Mouse (Mus musculus) T-helper 17 cell (primary cell): ENCODE data around the gene Syvn1.

Experiments used
- in situ Hi-C, 2 experiments: fragments of 300-600 bp; cut with MboI, MseI; formaldehyde crosslinking; loops; 1 replicate in 1 of 2; 2 replicates in 1 of 2; pipeline ENCODE4 v1.15.1; 2025; ENCODE audit warnings: high pct_unique_total_duplicates in 2 of 2

Syvn1 gene

DNA sequence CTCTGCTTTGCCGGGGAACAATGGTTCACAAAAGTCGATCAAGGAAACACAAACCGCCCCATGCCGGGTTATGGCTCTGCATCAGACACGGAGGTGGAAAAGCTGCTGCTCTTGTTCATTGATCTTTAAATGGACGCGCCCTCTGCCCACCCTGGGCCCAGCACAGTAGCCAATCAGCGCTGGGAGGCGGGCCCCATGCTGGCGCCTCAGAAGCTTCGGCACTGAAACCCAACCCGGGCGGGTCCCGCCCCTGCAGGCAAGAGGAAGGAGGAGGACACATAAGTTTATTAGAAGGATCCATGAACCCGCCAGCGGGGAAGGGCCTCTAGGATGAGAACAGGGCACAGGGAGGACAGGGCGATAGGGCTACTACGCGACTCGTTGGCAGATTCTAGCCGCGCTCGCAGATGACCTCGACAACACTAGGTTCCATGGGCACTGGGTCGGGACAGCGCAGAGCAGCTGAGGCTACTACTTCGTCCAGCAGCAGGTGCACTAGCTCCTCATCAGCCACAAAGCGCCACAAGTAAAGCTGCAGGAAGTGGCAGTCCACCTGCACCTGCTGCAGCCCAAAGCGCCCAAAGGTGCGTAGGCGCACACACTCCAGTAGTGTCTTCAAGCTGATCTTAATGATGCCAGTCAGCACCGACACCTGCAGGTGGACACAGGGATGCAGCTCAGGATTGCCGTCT, 21.5 kb downstream of the Syvn1 start, which contains the start of gene Tm7sf2:
Tm7sf2 (minus strand) TSS at position 650 of the 692 bp plus-strand sequence.
- in situ Hi-C loops: no loop called here

DNA sequence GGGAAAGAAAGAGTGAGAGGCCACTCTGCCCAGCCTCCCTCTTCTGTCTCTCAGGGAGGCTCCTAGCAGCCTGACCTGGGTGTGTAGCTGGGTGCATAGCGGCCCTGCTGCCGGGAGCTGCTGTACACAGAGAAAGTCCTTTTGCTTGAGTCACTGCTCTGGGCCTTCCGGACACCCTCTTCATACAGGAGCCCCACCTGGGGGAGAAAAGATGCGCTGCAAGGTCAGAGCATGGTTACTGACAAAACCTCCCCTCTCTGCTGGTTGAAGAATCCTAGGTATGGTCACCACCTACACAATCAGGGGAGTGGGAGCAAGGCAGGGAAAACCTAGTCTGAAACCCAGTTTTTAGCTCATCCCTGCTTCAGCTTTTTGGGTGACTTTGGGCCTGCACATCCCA, 22.6 kb downstream of the Syvn1 start:
- in situ Hi-C loops: no loop called here

DNA sequence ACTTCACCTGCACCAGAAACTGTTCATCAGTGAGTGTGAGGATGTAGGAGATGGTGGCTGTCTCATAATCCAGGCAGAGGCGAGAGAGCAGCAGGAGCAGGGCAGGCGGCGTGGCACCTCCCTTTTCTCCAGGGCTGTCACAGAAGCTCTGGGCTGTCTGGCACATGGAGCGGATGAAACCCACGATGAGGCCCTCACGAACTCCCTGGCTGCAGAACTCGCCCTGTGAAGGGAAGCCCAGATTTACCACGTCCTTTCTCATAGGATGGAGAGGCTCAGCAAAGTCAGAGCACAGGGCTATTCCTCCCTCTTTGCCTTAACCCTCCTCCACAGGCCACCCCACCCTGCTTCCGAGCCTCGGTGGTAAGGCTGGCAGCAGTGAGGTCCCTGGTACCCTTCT, 23.5 kb downstream of the Syvn1 start:
- in situ Hi-C loops: no loop called here

DNA sequence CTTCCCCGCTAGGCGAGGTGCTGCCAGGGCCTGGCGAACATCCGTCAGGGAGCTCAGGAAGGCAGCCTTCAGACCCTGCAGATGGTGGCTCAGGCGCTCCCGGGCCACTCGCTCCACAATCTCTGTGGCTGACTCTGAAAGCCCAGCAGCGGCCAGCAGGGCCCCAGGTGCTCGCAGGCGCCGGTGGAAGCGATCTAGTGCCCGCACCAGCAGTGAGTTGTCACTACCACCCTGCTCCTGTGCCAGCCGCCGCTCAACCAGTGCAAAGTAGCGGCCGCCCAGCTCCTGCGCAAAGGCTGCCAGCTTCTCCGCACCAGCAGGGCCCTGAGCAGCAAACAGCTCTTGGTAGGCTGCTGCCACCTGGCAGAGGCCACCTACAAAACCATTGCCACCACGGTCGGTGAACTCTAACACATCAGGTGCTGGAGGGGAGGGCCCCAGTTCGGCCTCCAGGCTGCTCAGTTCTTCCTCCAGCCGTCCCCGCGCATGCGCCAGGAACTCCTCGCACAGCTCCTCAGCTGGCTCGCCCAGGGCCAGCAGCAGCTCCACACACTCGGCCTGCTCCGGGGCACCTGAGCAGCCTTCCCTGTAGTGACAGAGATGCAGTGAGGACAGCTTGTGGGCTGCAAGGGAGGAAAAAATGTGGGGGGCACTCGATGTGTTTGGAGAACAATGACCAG, 24.3 kb downstream of the Syvn1 start:
- in situ Hi-C loops: no loop called here

DNA sequence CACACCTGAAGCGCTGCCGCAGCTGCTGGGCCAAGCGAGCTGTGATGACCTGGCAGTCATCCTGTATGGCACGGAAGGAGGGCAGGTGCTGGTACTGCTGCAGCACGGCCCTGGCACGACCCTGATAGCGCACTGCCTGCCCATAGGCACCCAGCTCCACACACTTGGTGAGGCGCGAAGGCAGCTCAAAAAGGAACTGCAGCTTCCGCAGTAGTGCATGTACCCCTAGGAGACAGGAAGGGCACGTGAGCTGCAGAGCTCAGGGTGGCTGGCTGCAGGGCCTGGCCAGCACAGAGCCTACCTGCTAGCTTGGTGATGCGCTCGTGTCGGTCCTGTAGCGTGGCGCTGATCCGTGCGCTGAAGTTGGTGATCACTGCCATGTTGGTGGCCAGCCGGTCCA, 24.9 kb downstream of the Syvn1 start:
- in situ Hi-C loops: no loop called here

DNA sequence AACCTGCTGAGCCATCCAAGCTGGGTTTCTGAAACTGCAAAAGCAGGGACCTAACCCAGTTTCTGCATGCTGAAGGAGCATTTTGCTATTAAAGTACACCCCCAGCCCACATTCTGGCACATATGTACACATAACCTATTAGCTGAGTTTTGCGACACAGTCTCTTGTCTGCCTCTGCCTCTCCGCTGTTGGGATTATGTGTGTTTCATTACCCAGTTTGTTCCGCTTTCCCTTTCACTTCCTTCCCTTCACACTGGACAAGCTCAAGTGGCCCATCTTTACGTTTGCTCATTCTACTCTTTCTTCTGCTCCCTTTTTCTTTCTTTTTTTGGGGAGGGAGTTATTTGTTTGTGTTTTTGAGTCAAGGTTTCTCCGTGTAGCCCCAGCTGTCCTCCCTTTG, 27.5 kb downstream of the Syvn1 start:
- in situ Hi-C loops: no loop called here

DNA sequence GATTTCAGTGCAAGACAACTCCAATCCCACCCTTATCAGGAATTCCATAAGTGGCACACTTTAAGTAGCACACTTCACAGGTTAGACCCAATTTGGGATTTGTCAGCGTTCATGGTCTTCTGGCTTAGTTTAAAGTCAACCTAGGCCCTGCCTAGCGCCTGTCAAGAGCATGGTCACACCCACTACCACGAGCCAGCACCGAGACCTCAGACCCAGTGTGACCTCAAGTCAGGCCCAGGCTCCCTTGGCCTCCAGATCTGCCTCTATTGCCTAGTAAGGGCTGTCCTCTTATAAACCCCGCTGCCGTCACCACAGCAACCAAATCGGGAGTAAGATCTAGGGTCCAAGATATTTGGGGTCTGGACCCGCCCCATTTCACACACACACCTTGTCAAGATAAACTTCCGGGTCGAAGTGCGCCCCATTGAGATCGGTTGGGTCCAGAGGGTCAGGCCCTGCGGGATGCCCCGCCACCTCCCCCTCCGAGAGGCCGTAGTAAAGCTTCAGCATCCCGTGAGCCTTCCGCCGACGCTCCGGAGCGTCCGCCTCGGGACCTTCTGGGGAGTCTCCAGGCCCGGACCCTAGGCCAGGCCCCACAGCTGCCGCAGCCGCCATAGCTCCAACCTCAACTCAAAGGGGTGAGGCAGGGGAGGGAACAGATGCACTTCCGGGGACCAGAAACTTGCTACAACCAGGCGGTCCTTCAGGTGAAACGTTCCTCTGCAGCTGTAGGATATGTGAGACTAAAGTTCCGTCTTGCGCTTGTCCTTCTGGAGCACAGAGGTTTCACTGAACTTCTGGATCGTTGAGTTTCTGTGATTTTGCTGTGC, 30.4 kb downstream of the Syvn1 start, which contains the start of gene Vps51:
Vps51 (minus strand) TSS at position 668 of the 830 bp plus-strand sequence.
- in situ Hi-C loops: no loop called here

DNA sequence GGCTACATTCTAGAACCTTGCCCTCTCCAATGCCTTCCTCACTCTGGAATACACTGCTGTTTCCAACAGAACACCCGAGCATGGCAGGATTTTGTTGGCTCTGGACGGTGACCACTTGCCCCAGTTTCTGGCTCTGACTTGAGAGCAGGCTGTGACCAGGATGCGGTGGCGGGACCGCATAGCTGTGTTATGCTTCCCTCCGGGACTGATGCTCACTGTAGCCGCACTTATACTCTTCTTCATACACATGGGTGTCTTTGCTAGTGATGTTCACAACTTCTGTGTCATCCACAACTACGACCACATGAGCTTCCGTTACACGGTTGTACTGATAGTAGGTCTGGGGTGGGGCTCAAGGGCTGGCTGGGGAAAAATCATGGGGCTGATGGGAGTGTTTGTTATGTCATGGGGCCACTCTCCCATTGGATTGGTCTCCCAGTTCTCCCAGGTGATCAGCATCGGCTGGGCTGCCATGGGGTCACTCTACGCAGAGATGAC, 33.7 kb downstream of the Syvn1 start, which contains the start of gene Tmem262:
Tmem262 (plus strand) TSS at position 51 of the 498 bp plus-strand sequence.
- in situ Hi-C loops: no loop called here

DNA sequence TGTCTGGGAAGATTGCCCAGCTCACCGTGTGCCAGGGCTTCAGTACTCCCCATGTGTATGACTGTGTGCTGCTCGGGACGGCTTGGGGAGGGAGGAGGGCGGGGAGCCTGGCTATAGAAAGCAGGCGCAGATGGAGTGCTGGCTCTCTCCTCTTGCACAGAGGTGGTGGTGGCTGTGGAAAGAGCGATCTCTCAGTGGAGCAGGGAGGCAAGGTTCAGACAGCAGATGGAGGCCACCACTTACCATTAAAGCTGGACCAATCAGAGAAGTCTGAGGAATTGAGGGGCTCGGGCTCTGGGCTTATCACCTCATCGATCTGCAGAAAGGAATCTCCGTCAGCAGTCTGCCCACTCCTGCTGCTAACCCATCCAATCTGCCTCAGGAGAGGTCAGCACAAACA, 35.8 kb downstream of the Syvn1 start, which contains the start of gene Gm28374:
Gm28374 (minus strand) TSS at position 101 of the 400 bp plus-strand sequence.
- in situ Hi-C loops: no loop called here

DNA sequence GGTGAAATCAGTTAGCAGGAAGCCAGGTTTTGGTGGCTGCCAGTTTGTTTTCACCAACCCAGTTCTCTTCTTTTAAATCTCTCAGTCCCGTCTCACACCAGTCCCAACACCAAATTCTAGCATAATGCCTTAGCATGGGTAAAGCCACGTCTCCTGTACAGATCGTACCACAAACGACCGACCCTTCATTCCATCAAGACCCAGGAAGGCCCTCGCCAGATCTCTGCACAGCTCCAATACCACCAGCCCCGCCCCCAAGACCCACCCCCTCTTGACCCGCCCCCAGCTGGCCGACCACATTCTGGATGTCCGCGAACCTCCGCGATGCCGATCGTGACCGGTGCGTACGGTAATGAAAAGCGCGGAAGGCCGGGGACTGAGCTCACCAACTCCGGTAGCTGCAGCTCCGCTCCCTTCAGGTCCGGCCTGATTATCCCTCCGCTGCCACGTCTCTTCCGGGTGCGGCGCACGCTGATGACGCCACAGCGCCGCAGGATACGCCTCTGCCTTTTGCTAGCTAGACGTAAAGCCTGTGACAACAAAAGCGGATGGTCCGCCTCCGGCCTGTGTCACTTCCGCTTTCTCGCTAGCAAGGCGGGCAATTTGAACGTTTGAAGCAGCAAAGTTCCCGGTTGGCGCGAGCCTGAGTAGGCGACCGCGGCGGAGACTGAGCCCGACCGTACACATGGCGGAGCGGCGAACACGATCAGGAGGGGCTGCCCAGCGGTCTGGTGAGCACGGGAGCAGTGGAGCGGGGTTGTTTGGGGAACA, 38.3 kb downstream of the Syvn1 start, which contains the start of the genes Zfpl1 and Cdca5:
Zfpl1 (minus strand) TSS at position 479 of the 771 bp plus-strand sequence.
Cdca5 (plus strand) TSS at position 506 of the 771 bp plus-strand sequence.
- in situ Hi-C loops: no loop called here

DNA sequence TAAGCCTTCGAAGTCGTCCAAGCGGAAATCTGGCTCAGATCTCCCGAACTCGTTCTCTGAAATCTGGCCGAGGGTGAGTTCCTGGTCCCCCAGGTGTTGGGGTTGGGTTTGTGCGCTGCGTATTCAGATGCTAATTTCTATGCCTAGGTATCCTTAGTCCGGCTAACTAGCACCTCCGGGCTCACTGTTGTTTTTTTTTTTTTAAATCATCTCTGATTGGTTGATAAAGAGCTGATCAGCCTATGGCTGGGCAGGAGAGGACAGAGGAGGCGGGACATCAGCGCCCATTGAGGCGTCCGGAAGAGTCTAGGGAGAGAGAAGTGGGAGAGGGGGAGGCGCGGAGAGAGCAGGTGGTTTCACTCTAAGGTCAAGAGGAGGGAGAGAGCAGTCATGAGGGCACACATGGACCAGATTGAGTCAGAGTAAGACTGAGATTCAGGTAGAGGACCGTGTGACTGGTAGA, 39.1 kb downstream of the Syvn1 start:
- in situ Hi-C loops: no loop called here

DNA sequence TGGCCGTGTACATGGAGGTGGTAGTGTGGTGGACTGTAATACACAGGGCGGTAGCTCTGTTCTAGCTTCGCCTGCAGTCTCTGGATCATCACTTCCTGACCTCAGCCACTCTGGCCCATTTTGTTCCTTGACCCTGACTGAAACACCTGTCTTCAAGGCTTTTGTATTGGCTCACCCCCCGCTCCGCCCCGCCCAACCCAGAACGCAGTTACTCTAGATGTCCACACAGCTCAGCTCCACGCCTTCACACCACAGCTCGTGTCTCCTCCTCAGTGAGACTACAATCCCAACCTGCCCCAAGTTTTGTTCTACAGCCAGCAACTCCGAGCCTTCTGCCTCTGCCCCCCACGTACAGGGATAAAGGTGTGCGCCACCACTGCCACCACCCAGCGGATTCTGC, 42.5 kb downstream of the Syvn1 start:
- in situ Hi-C loops: no loop called here

DNA sequence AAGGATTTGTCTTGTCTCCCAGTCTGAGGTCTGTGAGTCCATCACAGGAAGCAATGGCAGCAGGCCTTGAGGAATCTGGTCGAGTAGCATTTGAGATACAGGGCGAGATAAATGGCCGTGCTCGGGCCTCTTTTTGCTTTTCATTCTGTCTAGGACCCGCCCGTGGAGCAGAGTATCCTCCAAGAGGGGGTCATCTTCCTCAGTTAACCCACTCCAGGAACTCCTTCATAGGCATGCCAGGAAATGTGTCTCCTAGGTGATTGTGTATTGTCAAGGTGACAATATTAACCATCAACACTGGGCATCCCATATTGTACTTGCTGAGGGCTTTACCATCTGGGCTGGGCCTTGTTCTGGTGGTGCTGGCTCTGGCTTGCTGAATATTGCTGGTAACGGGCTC, 47.7 kb downstream of the Syvn1 start, which contains the start of gene AC131692.1:
AC131692.1 (plus strand) TSS at position 301 of the 400 bp plus-strand sequence.
- in situ Hi-C loops: no loop called here

DNA sequence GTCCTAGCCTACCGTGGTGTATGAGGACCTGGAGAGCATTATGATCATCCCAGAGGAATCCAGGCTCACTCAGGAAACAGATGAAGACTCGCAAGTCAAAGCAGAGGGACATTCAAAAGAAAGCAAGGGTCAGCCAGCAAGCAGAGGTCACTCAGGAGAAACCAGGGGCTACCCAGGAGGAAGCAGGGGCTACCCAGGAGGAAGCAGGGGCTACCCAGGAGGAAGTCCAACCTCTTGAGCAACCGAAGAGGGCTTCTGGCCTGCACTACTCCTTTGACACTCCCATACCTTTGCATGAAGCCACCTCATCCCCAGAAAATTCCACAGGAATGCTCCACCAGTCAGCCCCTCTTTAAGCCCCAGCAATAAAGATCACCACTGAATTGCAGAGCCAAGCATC, 51.5 kb downstream of the Syvn1 start:
- in situ Hi-C loops: no loop called here

DNA sequence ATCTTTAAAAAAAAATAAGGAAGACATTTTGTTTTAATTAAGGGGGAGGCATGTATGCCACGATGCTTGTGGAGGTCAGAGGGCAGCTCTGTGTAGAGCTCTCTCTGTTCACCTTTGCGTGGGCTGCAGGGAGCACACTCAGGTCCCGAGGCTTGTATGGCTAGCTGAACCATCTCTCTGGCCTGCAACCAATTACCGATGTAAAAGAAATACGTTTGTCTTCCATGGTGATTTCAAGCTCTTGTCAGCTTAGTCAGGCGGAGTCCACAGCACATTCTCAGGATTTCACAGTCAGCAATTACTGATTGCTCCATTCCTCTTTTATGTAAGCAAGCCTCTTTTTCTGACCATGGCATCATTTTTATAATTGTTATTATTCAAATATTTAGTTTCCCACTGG, 54.8 kb downstream of the Syvn1 start:
- in situ Hi-C loops: no loop called here

DNA sequence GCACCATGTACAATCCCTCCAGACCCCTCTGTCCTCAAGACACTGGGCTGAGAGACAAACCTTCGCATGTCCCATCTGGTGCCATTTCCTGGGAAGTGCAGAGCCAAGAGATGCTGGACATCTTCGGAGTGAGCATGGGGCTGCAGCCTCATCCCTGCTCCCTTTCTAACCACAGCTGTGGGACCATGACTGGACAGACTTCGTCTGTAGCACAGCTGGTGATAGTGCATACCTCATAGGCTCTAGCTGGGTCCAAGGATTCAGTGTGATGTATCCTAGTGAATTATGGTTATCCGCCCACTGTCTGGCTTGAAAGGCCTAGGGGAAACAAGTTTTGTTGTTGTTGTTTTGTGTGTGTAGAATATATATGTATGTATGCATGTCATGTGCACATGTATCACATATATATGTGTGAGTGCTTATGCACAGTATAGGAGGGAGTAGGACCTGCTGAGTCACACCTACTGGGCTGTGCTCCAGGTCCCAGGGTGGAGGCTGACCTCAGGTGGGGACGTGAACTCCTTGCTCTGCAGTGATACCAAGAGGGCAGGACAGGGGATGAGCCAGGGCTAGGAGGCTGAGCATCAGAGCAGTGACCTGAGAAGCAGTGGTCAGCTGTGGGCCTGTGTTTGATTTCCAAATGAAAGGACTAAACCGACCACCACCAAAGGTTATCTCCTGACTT, 55.9 kb downstream of the Syvn1 start:
- in situ Hi-C loops: no loop called here
